Mouse (Mus musculus) limb, embryonic 11.5 days (tissue): ENCODE measurements at regions not wholly inside any gene's neighbourhood (a gene's known extent, or its start where the extent isn't known, plus 50 kb on each side); places are given as distances from the start of the nearest gene placed in this dataset.

Experiments used
- ATAC-seq: fragments of 200-750 bp; cut with Nextera tagmentation; 2 replicates; pipeline ENCODE4 v1.8.0; 2017; ENCODE audit warnings: low read depth; ENCODE audit not compliant: insufficient number of reproducible peaks, low FRiP score, low TSS enrichment
- DNase-seq: peaks from one replicate; pipeline ENCODE4 v3.0.0-alpha.2; 2015; ENCODE audit warnings: low spot score
- H3K27ac ChIP-seq: fragments of 300-500 bp; sonication (generic); replicated peaks from 2 replicates; pipeline ENCODE4 v1.5.1; 2014; ENCODE audit warnings: low read depth, mild to moderate bottlenecking, low read length
- H3K27me3 ChIP-seq: fragments of 300-500 bp; sonication (generic); 2 replicates; pipeline ENCODE4 v1.6.1; 2014; ENCODE audit warnings: mild to moderate bottlenecking, low read length, mixed read lengths; ENCODE audit not compliant: control insufficient read depth, insufficient read depth
- H3K36me3 ChIP-seq: fragments of 300-500 bp; sonication (generic); 2 replicates; pipeline ENCODE4 v1.6.1; 2014; ENCODE audit warnings: mild to moderate bottlenecking, low read length, moderate library complexity, mixed read lengths; ENCODE audit not compliant: control insufficient read depth, insufficient read depth
- H3K4me1 ChIP-seq: fragments of 300-500 bp; sonication (generic); 2 replicates; pipeline ENCODE4 v1.6.1; 2014; ENCODE audit warnings: low read length, mixed read lengths; ENCODE audit not compliant: control insufficient read depth, insufficient read depth
- H3K4me2 ChIP-seq: fragments of 300-500 bp; sonication (generic); 2 replicates; pipeline ENCODE4 v1.6.1; 2014; ENCODE audit warnings: low read depth, mild to moderate bottlenecking, moderate library complexity; ENCODE audit not compliant: severe bottlenecking
- H3K4me3 ChIP-seq: fragments of 300-500 bp; sonication (generic); 2 replicates; pipeline ENCODE4 v1.5.1; 2014; ENCODE audit warnings: low read depth, low read length
- H3K9ac ChIP-seq: fragments of 300-500 bp; sonication (generic); 2 replicates; pipeline ENCODE4 v1.6.1; 2014; ENCODE audit warnings: mild to moderate bottlenecking, low read length
- H3K9me3 ChIP-seq: fragments of 300-500 bp; sonication (generic); 2 replicates; pipeline ENCODE4 v1.6.1; 2016; ENCODE audit warnings: low read length; ENCODE audit not compliant: control insufficient read depth
- WGBS: fragments of 180-500 bp; shearing (Covaris S2); extraction: QIAGEN DNeasy Blood & Tissue Kit; methylation state at CpG from one replicate; pipeline ENCODE4 v1.1.7; 2014; 5-methylcytosine and 5-hydroxymethylcytosine counted together

DNA sequence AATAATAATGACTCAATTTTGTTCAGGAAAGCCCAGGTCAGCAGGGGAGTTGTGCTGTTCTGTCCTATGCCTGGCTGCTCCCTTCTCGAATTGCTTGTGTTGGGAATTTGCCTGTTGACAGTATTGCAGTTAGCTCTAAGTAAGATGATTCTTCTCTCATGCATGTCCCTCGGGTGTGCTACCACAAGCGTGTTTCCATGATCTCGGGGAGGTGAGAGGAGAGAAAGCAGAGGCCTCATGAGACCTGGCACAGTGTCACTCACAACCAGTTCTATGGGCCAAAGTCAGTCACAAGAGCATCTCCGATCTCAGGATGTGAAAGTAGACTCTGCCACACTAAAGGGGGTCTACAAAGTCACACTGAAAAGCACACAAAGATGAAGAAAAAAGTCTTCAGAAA is 346.6 kb upstream of the Mmadhc start:
- 82% methylated on average over 5 of the region's 5 CpGs for WGBS
- no peaks in the 10 kb centered on the region for H3K4me1 ChIP-seq
- no peak overlapping the region for H3K4me2 ChIP-seq
- H3K4me3 ChIP-seq, result no peak overlapping the region
- no peak overlapping the region for H3K9ac ChIP-seq
- H3K9me3 ChIP-seq, result no peaks in the 10 kb centered on the region
- no peaks in the 10 kb centered on the region for H3K27me3 ChIP-seq
- ATAC-seq (no peak), DNase-seq (no peak)
- no peak overlapping the region for H3K27ac ChIP-seq
- no peaks in the 10 kb centered on the region for H3K36me3 ChIP-seq

DNA sequence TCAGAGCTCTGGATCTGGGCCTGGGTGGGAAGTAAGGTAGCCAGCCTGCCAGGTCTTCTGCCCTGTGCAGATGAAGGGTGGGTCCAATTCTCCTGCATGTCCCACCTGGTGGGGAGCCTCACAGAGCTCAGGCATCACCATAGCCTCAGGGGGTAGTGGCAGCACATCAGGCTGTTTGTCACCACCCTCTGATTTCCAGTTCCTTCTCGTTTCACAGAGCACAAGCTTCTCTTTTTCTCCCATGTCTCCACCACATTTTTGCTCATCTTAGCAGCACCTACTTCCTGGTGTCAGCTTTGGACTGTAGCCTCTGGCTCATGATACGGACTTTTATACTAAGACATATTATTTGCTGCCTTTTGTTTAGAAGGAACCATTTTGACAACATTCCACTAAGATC is 345.6 kb upstream of the Mmadhc start:
- ATAC-seq (no peak), DNase-seq (no peak)
- 67% methylated on average over 2 of the region's 2 CpGs for WGBS
- no peaks in the 10 kb centered on the region for H3K9me3 ChIP-seq
- no peak overlapping the region for H3K4me3 ChIP-seq
- H3K27ac ChIP-seq, result no peak overlapping the region
- H3K9ac ChIP-seq, result no peak overlapping the region
- H3K27me3 ChIP-seq, result no peaks in the 10 kb centered on the region
- no peak overlapping the region for H3K4me2 ChIP-seq
- H3K36me3 ChIP-seq, result no peaks in the 10 kb centered on the region
- no peaks in the 10 kb centered on the region for H3K4me1 ChIP-seq

DNA sequence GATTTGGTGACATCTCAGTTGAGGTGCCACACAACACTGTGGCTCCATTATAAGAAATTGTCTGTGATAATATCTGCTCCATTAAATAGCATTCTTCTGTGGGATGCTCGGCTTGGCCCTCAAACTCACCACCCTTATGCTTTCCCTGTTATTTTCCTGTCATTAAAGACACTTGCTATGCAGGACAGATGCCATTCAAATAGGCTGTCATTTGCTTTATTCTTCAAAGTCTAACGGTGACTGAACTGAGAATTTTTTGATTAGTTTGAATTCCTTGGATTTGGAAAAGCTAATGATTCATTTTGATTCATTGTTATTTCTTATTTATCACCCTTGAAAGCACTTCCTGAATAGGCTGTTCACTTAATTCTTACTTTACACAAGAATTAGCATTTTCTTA is 339.3 kb upstream of the Mmadhc start:
- Histone ChIP-seq H3K27me3 (no peaks in the 10 kb centered on the region), H3K4me3 (no peak overlapping the region)

DNA sequence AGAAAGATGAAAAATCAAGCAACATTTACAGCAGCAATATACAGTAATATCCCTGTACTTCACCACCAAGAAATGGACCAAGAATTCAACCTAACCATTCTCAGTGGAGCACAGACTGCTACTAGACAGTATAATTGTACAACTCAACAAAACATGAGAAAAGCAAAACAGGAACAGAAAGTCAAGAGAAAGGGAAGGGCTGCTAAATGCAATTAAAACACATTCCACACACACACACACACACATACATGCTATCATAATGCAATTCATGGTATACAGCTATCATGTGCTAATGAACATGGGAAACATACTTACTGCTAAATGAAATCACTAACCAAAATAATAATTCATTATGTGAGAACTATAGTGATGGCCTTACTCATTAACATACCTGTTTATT is 335.2 kb upstream of the Mmadhc start:
- Histone ChIP-seq H3K9ac (no peak overlapping the region), H3K4me3 (no peak overlapping the region), H3K27ac (no peak overlapping the region), H3K27me3 (no peaks in the 10 kb centered on the region), H3K36me3 (no peaks in the 10 kb centered on the region), H3K4me1 (no peaks in the 10 kb centered on the region), H3K9me3 (no peaks in the 10 kb centered on the region), H3K4me2 (no peak overlapping the region)
- DNase-seq (no peak), ATAC-seq (no peak)

More for the DNA sequence above, 339.3 kb upstream of the Mmadhc start:
- no peak overlapping the region for H3K27ac ChIP-seq
- H3K36me3 ChIP-seq, result no peaks in the 10 kb centered on the region
- no peak for ATAC-seq
- no peak for DNase-seq
- no peaks in the 10 kb centered on the region for H3K9me3 ChIP-seq
- no peak overlapping the region for H3K4me2 ChIP-seq
- H3K4me1 ChIP-seq, result no peaks in the 10 kb centered on the region
- H3K9ac ChIP-seq, result no peak overlapping the region
- 79% methylated on average over 2 of the region's 2 CpGs for WGBS

DNA sequence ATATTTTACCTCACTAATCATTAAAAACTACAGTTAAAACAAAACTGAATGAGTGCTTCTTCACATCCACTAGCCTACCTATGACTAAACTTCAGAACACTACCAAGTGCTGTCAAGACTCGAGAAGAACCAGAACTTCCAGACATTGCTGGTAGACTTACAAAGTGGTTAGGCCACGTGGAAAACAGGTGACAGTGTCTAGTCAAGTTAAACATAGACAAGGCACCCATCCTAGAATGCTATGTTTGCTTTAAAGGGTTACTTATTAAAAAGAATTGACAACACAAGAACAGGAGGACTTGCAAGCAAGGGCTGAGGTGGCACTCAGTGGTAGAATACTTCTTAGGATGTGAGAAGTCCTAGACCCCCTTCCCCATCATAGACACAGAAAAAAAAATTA is 330.9 kb upstream of the Mmadhc start:
- no peak overlapping the region for H3K4me2 ChIP-seq
- WGBS, result 71% methylated on average over 2 of the region's 2 CpGs

DNA sequence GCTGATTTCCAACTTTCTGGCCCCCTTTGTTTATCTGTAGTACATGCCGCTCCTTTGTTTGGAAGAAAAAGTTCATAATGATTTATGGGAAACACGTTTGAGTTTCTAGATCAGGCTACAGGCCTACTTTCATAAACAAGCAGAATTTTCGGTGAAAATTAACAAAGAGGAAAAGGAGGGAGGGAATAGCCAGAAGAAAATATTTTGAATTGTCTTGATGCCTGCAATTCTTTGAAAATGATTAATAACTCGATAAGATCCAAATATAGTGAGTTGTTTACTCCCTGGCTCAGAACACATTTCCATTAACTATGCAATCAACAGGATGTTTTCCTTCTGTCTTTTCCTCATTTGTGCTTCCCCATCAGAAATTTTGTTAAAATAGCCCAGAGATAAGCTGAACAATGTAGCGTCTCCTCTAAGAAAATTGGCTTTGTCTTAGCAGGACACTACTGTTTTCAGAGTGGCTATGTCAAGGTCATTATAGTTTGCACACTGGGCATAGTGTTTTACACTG is 328.7 kb upstream of the Mmadhc start:
- Histone ChIP-seq H3K9ac (no peak overlapping the region), H3K36me3 (no peaks in the 10 kb centered on the region), H3K9me3 (no peaks in the 10 kb centered on the region), H3K4me2 (no peak overlapping the region), H3K4me1 (no peaks in the 10 kb centered on the region), H3K27me3 (no peaks in the 10 kb centered on the region), H3K4me3 (no peak overlapping the region), H3K27ac (no peak overlapping the region)
- ATAC-seq (no peak), DNase-seq (no peak)
- WGBS, result 88% methylated on average over 5 of the region's 5 CpGs

More for the DNA sequence above, 330.9 kb upstream of the Mmadhc start:
- H3K4me1 ChIP-seq, result no peaks in the 10 kb centered on the region
- H3K27me3 ChIP-seq, result no peaks in the 10 kb centered on the region
- H3K4me3 ChIP-seq, result no peak overlapping the region
- no peak overlapping the region for H3K27ac ChIP-seq
- no peak for DNase-seq
- no peak overlapping the region for H3K9ac ChIP-seq
- ATAC-seq, result no peak
- no peaks in the 10 kb centered on the region for H3K9me3 ChIP-seq
- no peaks in the 10 kb centered on the region for H3K36me3 ChIP-seq

DNA sequence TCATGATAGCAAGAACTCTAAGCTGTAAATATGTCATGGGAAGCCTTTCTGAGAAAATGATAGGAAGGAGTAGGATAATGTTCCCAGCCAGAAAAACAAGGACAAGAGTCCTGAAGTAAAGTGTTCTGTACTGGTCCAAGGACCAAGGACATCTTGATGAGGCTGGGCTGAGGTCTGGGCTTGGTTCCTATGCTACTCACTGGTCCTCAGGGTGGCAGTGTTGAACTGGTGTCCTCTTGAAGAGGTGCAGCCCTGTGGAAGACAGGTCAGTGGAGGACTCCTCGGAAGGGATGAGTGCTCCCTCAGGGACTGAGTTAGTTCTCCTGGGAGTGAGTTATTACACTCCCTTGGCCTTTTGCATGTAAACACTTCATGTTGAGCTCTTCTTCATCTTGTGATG is 312.5 kb upstream of the Mmadhc start:
- Histone ChIP-seq H3K36me3 (no peaks in the 10 kb centered on the region), H3K27me3 (no peaks in the 10 kb centered on the region), H3K4me2 (no peak overlapping the region), H3K9me3 (no peaks in the 10 kb centered on the region), H3K4me3 (no peak overlapping the region), H3K27ac (no peak overlapping the region), H3K9ac (no peak overlapping the region), H3K4me1 (no peaks in the 10 kb centered on the region)
- DNase-seq (no peak), ATAC-seq (no peak)
- WGBS, result 67% methylated on average over 1 of the region's 1 CpGs

DNA sequence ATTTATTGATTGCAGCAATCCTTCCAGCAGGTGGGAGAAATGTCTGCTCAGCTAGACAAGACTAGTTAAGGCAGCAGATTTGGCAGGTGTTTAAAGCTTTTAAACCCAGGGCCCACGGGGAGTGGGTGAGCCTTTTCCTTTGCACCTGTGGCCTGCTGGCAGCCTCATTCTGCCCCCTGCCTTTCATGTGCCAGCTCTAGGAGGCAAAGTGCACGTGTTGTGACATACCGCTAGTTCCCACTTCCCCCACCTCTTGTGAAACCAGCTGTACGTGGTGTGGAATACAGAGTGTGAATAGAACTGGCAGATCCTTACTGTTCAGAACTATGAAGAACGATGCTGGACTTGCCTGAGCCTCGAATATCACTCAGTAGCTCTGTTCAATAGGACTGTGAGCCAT is 292.6 kb upstream of the Mmadhc start:
- Histone ChIP-seq H3K4me2 (no peak overlapping the region), H3K36me3 (no peaks in the 10 kb centered on the region), H3K27ac (no peak overlapping the region), H3K27me3 (no peaks in the 10 kb centered on the region), H3K9me3 (no peaks in the 10 kb centered on the region), H3K4me3 (no peak overlapping the region), H3K4me1 (peaks cover 4% of the 10 kb centered on the region; the same call in 1 of the 2 replicates), H3K9ac (no peak overlapping the region)
- DNase-seq, result no peak
- WGBS, result 55% methylated on average over 6 of the region's 6 CpGs
- ATAC-seq, result 0 out of 2 replicates have a peak, but pooled peaks have one; percentile 21

DNA sequence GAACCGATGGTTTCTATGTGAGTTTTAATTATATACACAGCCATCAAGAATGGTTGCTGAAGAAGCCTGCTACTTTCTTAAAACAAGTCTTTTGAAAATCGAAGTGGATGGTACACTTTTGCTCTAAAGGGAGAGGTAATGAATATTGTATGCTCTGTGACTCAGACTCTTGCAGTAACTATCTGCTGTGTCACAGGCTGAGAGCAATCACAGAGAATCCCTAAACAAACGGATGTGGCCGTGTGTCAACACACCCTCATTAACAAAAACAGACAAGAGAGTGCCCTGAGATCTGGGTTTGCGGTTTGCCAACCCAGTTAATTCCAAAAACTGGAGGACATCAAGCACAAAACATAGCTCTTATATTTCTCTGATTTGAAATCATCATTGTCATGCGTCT is 292.1 kb upstream of the Mmadhc start:
- WGBS, result 78% methylated on average over 6 of the region's 6 CpGs
- Histone ChIP-seq H3K27ac (no peak overlapping the region), H3K9ac (no peak overlapping the region), H3K4me3 (no peak overlapping the region), H3K4me1 (peaks cover 4% of the 10 kb centered on the region; the same call in 1 of the 2 replicates), H3K27me3 (no peaks in the 10 kb centered on the region), H3K9me3 (no peaks in the 10 kb centered on the region), H3K36me3 (no peaks in the 10 kb centered on the region), H3K4me2 (no peak overlapping the region)
- DNase-seq (no peak), ATAC-seq (no peak)
